Mouse (Mus musculus) kidney, postnatal 0 days (tissue): ENCODE results near the gene Pkig. TPM values are rescaled to one million over a fixed set of nuclear protein-coding genes. Genes with fewer than 3 reads are reported as not detected.

Experiments used
- ATAC-seq: fragments of 200-750 bp; cut with Nextera tagmentation; replicated peaks from 2 replicates; pipeline ENCODE4 v1.8.0; 2017; ENCODE audit warnings: low read depth, moderate number of reproducible peaks, moderate TSS enrichment, moderate library complexity; ENCODE audit not compliant: low FRiP score
- DNase-seq: peaks from one replicate; pipeline ENCODE4 v3.0.0-alpha.2; 2016; ENCODE audit warnings: low spot score
- H3K27ac ChIP-seq: fragments of 300-500 bp; sonication (generic); 2 replicates; pipeline ENCODE4 v1.5.1; 2014; ENCODE audit warnings: mild to moderate bottlenecking
- H3K27me3 ChIP-seq: fragments of 300-500 bp; sonication (generic); 2 replicates; pipeline ENCODE4 v1.6.1; 2014; ENCODE audit warnings: low read length, mixed read lengths; ENCODE audit not compliant: insufficient read depth
- H3K36me3 ChIP-seq: fragments of 300-500 bp; sonication (generic); 2 replicates; pipeline ENCODE4 v1.6.1; 2014; ENCODE audit warnings: low read length, mixed read lengths; ENCODE audit not compliant: insufficient read depth
- H3K4me1 ChIP-seq: fragments of 300-500 bp; sonication (generic); replicated peaks from 2 replicates; pipeline ENCODE4 v1.6.1; 2014; ENCODE audit warnings: antibody characterized with exemption, low read length, mixed read lengths; ENCODE audit not compliant: insufficient read depth
- H3K4me2 ChIP-seq: fragments of 300-500 bp; sonication (generic); 2 replicates; pipeline ENCODE4 v1.6.1; 2014; ENCODE audit warnings: mild to moderate bottlenecking, low read length, moderate library complexity, mixed read lengths
- H3K4me3 ChIP-seq: fragments of 300-500 bp; sonication (generic); replicated peaks from 2 replicates; pipeline ENCODE4 v1.5.1; 2014; ENCODE audit warnings: low read depth, low read length
- H3K9ac ChIP-seq: fragments of 300-500 bp; sonication (generic); 2 replicates; pipeline ENCODE4 v1.6.1; 2014; ENCODE audit warnings: low read depth, low read length
- H3K9me3 ChIP-seq: fragments of 300-500 bp; sonication (generic); replicated peaks from 2 replicates; pipeline ENCODE4 v1.6.1; 2016; ENCODE audit warnings: low read length, inconsistent platforms, mixed read lengths
- CTCF ChIP-seq: IDR thresholded peaks from 2 replicates; pipeline ENCODE4 v1.5.1; 2016; ENCODE audit warnings: antibody characterized with exemption, low read depth, mild to moderate bottlenecking, moderate library complexity
- WGBS: fragments of 180-500 bp; shearing (Covaris S2); extraction: QIAGEN DNeasy Blood & Tissue Kit; methylation state at CpG from one replicate; pipeline ENCODE4 v1.1.7; 2014; 5-methylcytosine and 5-hydroxymethylcytosine counted together
- polyA plus RNA-seq: library from polyadenylated mRNA; unstranded; fragments of >200 nt; fragmentation: Nextera tagmentation; extraction: Ambion mirVana; gene quantifications from 2 replicates; pipeline ENCODE4 v1.2.1, GENCODE M21; 2015

The Pkig gene
- polyA plus RNA-seq, 1 experiment from 2014 or later: 179 TPM

GRCm38 (mm10) chr2:163708763-163709250 is 50.6 kb downstream of the Pkig start:
- no peak for DNase-seq
- no peak overlapping the region for H3K9ac ChIP-seq
- 82% methylated on average over 5 of the region's 6 CpGs for WGBS
- H3K27ac ChIP-seq: no peak overlapping the region
- H3K36me3 ChIP-seq: no peaks in the 10 kb centered on the region
- H3K4me3 ChIP-seq: no peak overlapping the region
- H3K4me1 ChIP-seq: 0 out of 2 replicates have a peak, but pooled peaks cover 4% of the 10 kb centered on the region
- ATAC-seq: no peak
- H3K4me2 ChIP-seq: no peak overlapping the region
- no peaks in the 10 kb centered on the region for H3K27me3 ChIP-seq
- no peaks in the 10 kb centered on the region for H3K9me3 ChIP-seq
- TF ChIP-seq CTCF: no peak

GRCm38 (mm10) chr2:163710000-163710399 is 51.8 kb downstream of the Pkig start:
- 0 out of 2 replicates have a peak, but pooled peaks cover 4% of the 10 kb centered on the region for H3K4me1 ChIP-seq
- H3K9ac ChIP-seq: no peak overlapping the region
- no peaks in the 10 kb centered on the region for H3K27me3 ChIP-seq
- no peak for DNase-seq
- H3K4me2 ChIP-seq: no peak overlapping the region
- WGBS: 77% methylated on average over 9 of the region's 9 CpGs
- H3K9me3 ChIP-seq: no peaks in the 10 kb centered on the region
- no peak overlapping the region for H3K27ac ChIP-seq
- no peak overlapping the region for H3K4me3 ChIP-seq
- H3K36me3 ChIP-seq: no peaks in the 10 kb centered on the region
- no peak for TF ChIP-seq CTCF
- no peak for ATAC-seq

GRCm38 (mm10) chr2:163710606-163711159 is 52.5 kb downstream of the Pkig start:
- no peaks in the 10 kb centered on the region for H3K27me3 ChIP-seq
- ATAC-seq (no peak), DNase-seq (no peak)
- H3K9ac ChIP-seq: no peak overlapping the region
- WGBS: 70% methylated on average over 5 of the region's 5 CpGs
- no peak overlapping the region for H3K4me3 ChIP-seq
- no peak overlapping the region for H3K4me2 ChIP-seq
- H3K27ac ChIP-seq: peak overlapping the region; percentile 3; the same call in 1 of the 2 replicates
- H3K36me3 ChIP-seq: no peaks in the 10 kb centered on the region
- TF ChIP-seq CTCF: no peak
- no peaks in the 10 kb centered on the region for H3K9me3 ChIP-seq
- H3K4me1 ChIP-seq: 0 out of 2 replicates have a peak, but pooled peaks cover 4% of the 10 kb centered on the region

GRCm38 (mm10) chr2:163711368-163711868 is 53.2 kb downstream of the Pkig start:
- Histone ChIP-seq H3K4me2 (no peak overlapping the region), H3K9ac (no peak overlapping the region), H3K36me3 (no peaks in the 10 kb centered on the region), H3K9me3 (no peaks in the 10 kb centered on the region), H3K27ac (no peak overlapping the region), H3K4me3 (no peak overlapping the region), H3K4me1 (0 out of 2 replicates have a peak, but pooled peaks cover 4% of the 10 kb centered on the region), H3K27me3 (no peaks in the 10 kb centered on the region)
- TF ChIP-seq CTCF: no peak
- ATAC-seq (no peak), DNase-seq (peak; percentile 56)
- 73% methylated on average over 8 of the region's 8 CpGs for WGBS

GRCm38 (mm10) chr2:163712473-163712872 is 54.3 kb downstream of the Pkig start:
- no peaks in the 10 kb centered on the region for H3K9me3 ChIP-seq
- 0 out of 2 replicates have a peak overlapping the region, but pooled peaks have one; percentile 65 for H3K27ac ChIP-seq
- ATAC-seq (no peak), DNase-seq (no peak)
- H3K36me3 ChIP-seq: no peaks in the 10 kb centered on the region
- WGBS: 67% methylated on average over 7 of the region's 7 CpGs
- TF ChIP-seq CTCF: no peak
- H3K4me2 ChIP-seq: no peak overlapping the region
- no peak overlapping the region for H3K4me3 ChIP-seq
- no peaks in the 10 kb centered on the region for H3K27me3 ChIP-seq
- H3K9ac ChIP-seq: no peak overlapping the region
- 0 out of 2 replicates have a peak, but pooled peaks cover 4% of the 10 kb centered on the region for H3K4me1 ChIP-seq

- no peaks in the 10 kb centered on the region for H3K36me3 ChIP-seq
- 0 out of 2 replicates have a peak, but pooled peaks cover 4% of the 10 kb centered on the region for H3K4me1 ChIP-seq
- no peak for ATAC-seq
- H3K4me2 ChIP-seq: no peak overlapping the region
- no peak overlapping the region for H3K4me3 ChIP-seq
- DNase-seq: no peak
- H3K9me3 ChIP-seq: no peaks in the 10 kb centered on the region
- 77% methylated on average over 6 of the region's 6 CpGs for WGBS
- H3K27ac ChIP-seq: peak overlapping the region; percentile 65
- no peaks in the 10 kb centered on the region for H3K27me3 ChIP-seq
- H3K9ac ChIP-seq: no peak overlapping the region
- TF ChIP-seq CTCF: no peak
Observed at GRCm38 (mm10) chr2:163712874-163713273, 54.7 kb downstream of the Pkig start.
